Mouse (Mus musculus): ENCODE results near the gene B3galnt1. TPM values are rescaled to one million over a fixed set of nuclear protein-coding genes. Genes with fewer than 3 reads are reported as not detected.
"Not testable (repeated sequence)": the region's sequence is repeated elsewhere in the genome, so short reads cannot be mapped to it uniquely, and the experiment has no call there.

The B3galnt1 gene
- total and polyA plus RNA-seq, 3 experiments = not detected

GRCm38 (mm10) chr3:69575577-69575976, 23.2 kb downstream of the B3galnt1 start:
- H3K36me3 ChIP-seq (ENCODE audit: control insufficient read depth in 1 of 2, insufficient read depth in 2 of 2, low read length in 2 of 2) = no peaks in the 10 kb centered on the region
- TF ChIP-seq CHD2 (IDR thresholded peaks at IDR 0.05; ENCODE audit: low read length) (no peak), TAL1 (IDR thresholded peaks at IDR 0.05; ENCODE audit: low read length) (no peak), HCFC1 (IDR thresholded peaks at IDR 0.05; ENCODE audit: low read depth, low read length) (no peak), NRF1 (IDR thresholded peaks at IDR 0.05; ENCODE audit: insufficient read depth, low read depth, low read length, poor library complexity, severe bottlenecking) (no peak), MXI1 (IDR thresholded peaks at IDR 0.05; ENCODE audit: low read depth, low read length) (no peak), E2F4 (IDR thresholded peaks at IDR 0.05; ENCODE audit: borderline replicate concordance, low read depth, low read length) (no peak), MAX (IDR thresholded peaks at IDR 0.05; ENCODE audit: low read length) (no peak), RAD21 (IDR thresholded peaks at IDR 0.05; ENCODE audit: low read depth, low read length) (no peak), JUND (IDR thresholded peaks at IDR 0.05; ENCODE audit: low read depth, low read length) (no peak), CTCF (IDR thresholded peaks at IDR 0.05 in 2 of 3, conservative IDR thresholded peaks at IDR 0.05 in 1 of 3; ENCODE audit: control insufficient read depth in 1 of 3, insufficient read depth in 1 of 3, low read depth in 2 of 3, low read length in 3 of 3, poor library complexity in 1 of 3, severe bottlenecking in 1 of 3) (no peak), ZC3H11A (IDR thresholded peaks at IDR 0.05; ENCODE audit: low read depth, low read length) (no peak), SIN3A (IDR thresholded peaks at IDR 0.05; ENCODE audit: low read length) (no peak), UBTF (IDR thresholded peaks at IDR 0.05; ENCODE audit: borderline replicate concordance, insufficient read depth, low read depth, low read length) (no peak), POLR2AphosphoS2 (IDR thresholded peaks at IDR 0.05; ENCODE audit: low read length) (no peak)
- H3K9me3 ChIP-seq (replicated peaks; ENCODE audit: insufficient read depth, low read length) = no peaks in the 10 kb centered on the region
- DNase-seq (ENCODE audit: low read depth, low spot score) = no peak
- H3K27me3 ChIP-seq (ENCODE audit: control insufficient read depth in 1 of 2, insufficient read depth in 2 of 2, low read length in 2 of 2) = no peaks in the 10 kb centered on the region
- no peak overlapping the region for H3K27ac ChIP-seq (ENCODE audit: control insufficient read depth, low read depth, low read length)
- no peak overlapping the region for H3K9ac ChIP-seq (ENCODE audit: control insufficient read depth, low read depth, low read length, poor library complexity, severe bottlenecking)
- no peak overlapping the region for H3K4me3 ChIP-seq (ENCODE audit: control insufficient read depth in 1 of 2, insufficient read depth in 1 of 2, low read depth in 2 of 2, low read length in 2 of 2)
- H3K4me1 ChIP-seq (ENCODE audit: control insufficient read depth in 1 of 2, insufficient read depth in 2 of 2, low read length in 2 of 2) = no peaks in the 10 kb centered on the region
- H3K79me2 ChIP-seq (ENCODE audit: control insufficient read depth, insufficient read depth, low read length, poor library complexity) = no peaks in the 10 kb centered on the region

DNA sequence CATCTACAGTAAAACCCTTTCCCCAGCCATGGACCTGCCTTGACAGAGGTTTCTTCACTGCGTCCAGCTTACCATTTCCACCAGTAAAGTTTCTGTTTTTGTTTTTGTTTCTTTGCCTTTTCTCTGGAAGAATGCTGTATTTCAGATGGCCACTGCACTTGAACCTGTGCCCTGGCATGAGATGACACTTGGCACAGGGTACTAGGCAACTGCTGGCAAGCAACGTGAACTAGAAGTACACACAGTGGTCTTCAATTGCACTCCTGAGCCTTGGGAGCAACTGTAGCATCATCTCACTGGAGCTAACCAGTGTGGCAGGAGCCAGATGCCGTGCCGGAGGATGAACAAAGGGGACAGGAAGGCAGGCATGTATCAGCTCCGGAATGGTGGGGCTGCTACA, 26.2 kb downstream of the B3galnt1 start:
- Histone ChIP-seq H3K36me3 (ENCODE audit: control insufficient read depth in 1 of 2, insufficient read depth in 2 of 2, low read length in 2 of 2) (no peaks in the 10 kb centered on the region), H3K9me3 (replicated peaks; ENCODE audit: insufficient read depth, low read length) (no peaks in the 10 kb centered on the region), H3K9ac (ENCODE audit: control insufficient read depth, low read depth, low read length, poor library complexity, severe bottlenecking) (no peak overlapping the region), H3K4me1 (ENCODE audit: control insufficient read depth in 1 of 2, insufficient read depth in 2 of 2, low read length in 2 of 2) (no peaks in the 10 kb centered on the region), H3K4me3 (ENCODE audit: control insufficient read depth in 1 of 2, insufficient read depth in 1 of 2, low read depth in 2 of 2, low read length in 2 of 2) (no peak overlapping the region), H3K79me2 (ENCODE audit: control insufficient read depth, insufficient read depth, low read length, poor library complexity) (no peaks in the 10 kb centered on the region), H3K27me3 (ENCODE audit: control insufficient read depth in 1 of 2, insufficient read depth in 2 of 2, low read length in 2 of 2) (no peaks in the 10 kb centered on the region), H3K27ac (ENCODE audit: control insufficient read depth, low read depth, low read length) (no peak overlapping the region)
- no peak for TF ChIP-seq USF2 (IDR thresholded peaks at IDR 0.05; ENCODE audit: borderline replicate concordance in 1 of 2, insufficient read depth in 1 of 2, low read depth in 1 of 2, low read length in 2 of 2)
- TF ChIP-seq NRF1 (IDR thresholded peaks at IDR 0.05; ENCODE audit: insufficient read depth, low read depth, low read length, poor library complexity, severe bottlenecking) = no peak
- no peak for TF ChIP-seq TBP (IDR thresholded peaks at IDR 0.05; ENCODE audit: low read depth, low read length)
- TF ChIP-seq POLR2A (IDR thresholded peaks at IDR 0.05; ENCODE audit: control insufficient read depth in 1 of 2, insufficient read depth in 1 of 2, low read depth in 1 of 2, low read length in 2 of 2, poor library complexity in 1 of 2) = no peak
- no peak for TF ChIP-seq TCF12 (IDR thresholded peaks at IDR 0.05; ENCODE audit: low read depth, low read length)
- DNase-seq (ENCODE audit: low read depth, low spot score) = no peak

- H3K9ac ChIP-seq (ENCODE audit: control insufficient read depth, low read depth, low read length, poor library complexity, severe bottlenecking); H3K27me3 ChIP-seq (ENCODE audit: control insufficient read depth in 1 of 2, insufficient read depth in 2 of 2, low read length in 2 of 2); H3K4me1 ChIP-seq (ENCODE audit: control insufficient read depth in 1 of 2, insufficient read depth in 2 of 2, low read length in 2 of 2); H3K36me3 ChIP-seq (ENCODE audit: control insufficient read depth in 1 of 2, insufficient read depth in 2 of 2, low read length in 2 of 2); H3K4me3 ChIP-seq (ENCODE audit: control insufficient read depth in 1 of 2, insufficient read depth in 1 of 2, low read depth in 2 of 2, low read length in 2 of 2); H3K79me2 ChIP-seq (ENCODE audit: control insufficient read depth, insufficient read depth, low read length, poor library complexity); H3K9me3 ChIP-seq (replicated peaks; ENCODE audit: insufficient read depth, low read length); DNase-seq (ENCODE audit: low read depth, low spot score); H3K27ac ChIP-seq (ENCODE audit: control insufficient read depth, low read depth, low read length): not testable (repeated sequence)
These were observed 33.2 kb downstream of the B3galnt1 start for GRCm38 (mm10) chr3:69565586-69565985.
